Mouse (Mus musculus): ENCODE measurements around the gene Scfd2. TPM values are rescaled to one million over a fixed set of nuclear protein-coding genes. Genes with fewer than 3 reads are reported as not detected.

The Scfd2 gene
- polyA plus RNA-seq, 1 experiment from 2014 or later, result 15.0 TPM

GRCm38 (mm10) chr5:74363296-74363695 lies 168.3 kb downstream of the Scfd2 start:
- no peaks in the 10 kb centered on the region for H3K36me3 ChIP-seq (ENCODE audit: control insufficient read depth, insufficient read depth)
- H3K9me3 ChIP-seq (replicated peaks; ENCODE audit: control insufficient read depth, low read length), result no peaks in the 10 kb centered on the region
- H3K4me2 ChIP-seq (ENCODE audit: low read depth, low read length), result no peak overlapping the region
- H3K4me1 ChIP-seq (ENCODE audit: control insufficient read depth, insufficient read depth, low read length), result peaks cover 12% of the 10 kb centered on the region
- ATAC-seq (replicated peaks; ENCODE audit: extremely low read depth, insufficient read depth, low FRiP score), result no peak
- no peak overlapping the region for H3K4me3 ChIP-seq (ENCODE audit: low read length)
- H3K27ac ChIP-seq (ENCODE audit: low read length), result no peak overlapping the region
- no peak overlapping the region for H3K9ac ChIP-seq (ENCODE audit: low read length)
- H3K27me3 ChIP-seq (ENCODE audit: control insufficient read depth, insufficient read depth, low read length), result no peaks in the 10 kb centered on the region
- 45% methylated on average over 1 of the region's 1 CpGs for WGBS

- Histone ChIP-seq H3K4me3 (ENCODE audit: low read length) (no peak overlapping the region), H3K4me1 (ENCODE audit: control insufficient read depth, insufficient read depth, low read length) (peaks cover 16% of the 10 kb centered on the region), H3K4me2 (ENCODE audit: low read depth, low read length) (no peak overlapping the region), H3K27me3 (ENCODE audit: control insufficient read depth, insufficient read depth, low read length) (no peaks in the 10 kb centered on the region), H3K36me3 (ENCODE audit: control insufficient read depth, insufficient read depth) (no peaks in the 10 kb centered on the region), H3K27ac (ENCODE audit: low read length) (peak overlapping the region; percentile 74), H3K9ac (ENCODE audit: low read length) (no peak overlapping the region), H3K9me3 (replicated peaks; ENCODE audit: control insufficient read depth, low read length) (no peaks in the 10 kb centered on the region)
- 19% methylated on average over 5 of the region's 5 CpGs for WGBS
- ATAC-seq (replicated peaks; ENCODE audit: extremely low read depth, insufficient read depth, low FRiP score), result peak; percentile 95
These were observed 170.0 kb downstream of the Scfd2 start for GRCm38 (mm10) chr5:74361531-74361930.

- H3K36me3 ChIP-seq (ENCODE audit: control insufficient read depth, insufficient read depth), result no peaks in the 10 kb centered on the region
- WGBS, result 37% methylated on average over 8 of the region's 8 CpGs
- peaks cover 10% of the 10 kb centered on the region for H3K4me1 ChIP-seq (ENCODE audit: control insufficient read depth, insufficient read depth, low read length)
- H3K27ac ChIP-seq (ENCODE audit: low read length), result no peak overlapping the region
- no peaks in the 10 kb centered on the region for H3K27me3 ChIP-seq (ENCODE audit: control insufficient read depth, insufficient read depth, low read length)
- H3K9ac ChIP-seq (ENCODE audit: low read length), result no peak overlapping the region
- no peaks in the 10 kb centered on the region for H3K9me3 ChIP-seq (replicated peaks; ENCODE audit: control insufficient read depth, low read length)
- H3K4me2 ChIP-seq (ENCODE audit: low read depth, low read length), result no peak overlapping the region
- peak; percentile 18; the same call in 1 of the 2 replicates for ATAC-seq (replicated peaks; ENCODE audit: extremely low read depth, insufficient read depth, low FRiP score)
- H3K4me3 ChIP-seq (ENCODE audit: low read length), result no peak overlapping the region
These were observed 173.5 kb downstream of the Scfd2 start for GRCm38 (mm10) chr5:74358033-74358432.

- 52% methylated on average over 2 of the region's 2 CpGs for WGBS
These were observed 176.0 kb downstream of the Scfd2 start for GRCm38 (mm10) chr5:74355416-74356177.

GRCm38 (mm10) chr5:74350909-74351308 lies 180.7 kb downstream of the Scfd2 start:
- H3K27ac ChIP-seq (ENCODE audit: low read length), result no peak overlapping the region
- ATAC-seq (replicated peaks; ENCODE audit: extremely low read depth, insufficient read depth, low FRiP score), result no peak

More at GRCm38 (mm10) chr5:74355416-74356177, 176.0 kb downstream of the Scfd2 start:
- H3K36me3 ChIP-seq (ENCODE audit: control insufficient read depth, insufficient read depth), result no peaks in the 10 kb centered on the region
- H3K4me3 ChIP-seq (ENCODE audit: low read length), result no peak overlapping the region
- no peak overlapping the region for H3K27ac ChIP-seq (ENCODE audit: low read length)
- no peaks in the 10 kb centered on the region for H3K9me3 ChIP-seq (replicated peaks; ENCODE audit: control insufficient read depth, low read length)
- H3K4me1 ChIP-seq (ENCODE audit: control insufficient read depth, insufficient read depth, low read length), result peaks cover 6% of the 10 kb centered on the region
- H3K4me2 ChIP-seq (ENCODE audit: low read depth, low read length), result no peak overlapping the region
- no peaks in the 10 kb centered on the region for H3K27me3 ChIP-seq (ENCODE audit: control insufficient read depth, insufficient read depth, low read length)
- ATAC-seq (replicated peaks; ENCODE audit: extremely low read depth, insufficient read depth, low FRiP score), result no peak
- H3K9ac ChIP-seq (ENCODE audit: low read length), result no peak overlapping the region

GRCm38 (mm10) chr5:74348079-74348870 lies 183.3 kb downstream of the Scfd2 start:
- Histone ChIP-seq H3K36me3 (ENCODE audit: control insufficient read depth, insufficient read depth) (no peaks in the 10 kb centered on the region), H3K4me1 (ENCODE audit: control insufficient read depth, insufficient read depth, low read length) (no peaks in the 10 kb centered on the region; the same call in 1 of the 2 replicates), H3K4me3 (ENCODE audit: low read length) (no peak overlapping the region), H3K9ac (ENCODE audit: low read length) (no peak overlapping the region), H3K4me2 (ENCODE audit: low read depth, low read length) (no peak overlapping the region), H3K9me3 (replicated peaks; ENCODE audit: control insufficient read depth, low read length) (no peaks in the 10 kb centered on the region), H3K27ac (ENCODE audit: low read length) (no peak overlapping the region), H3K27me3 (ENCODE audit: control insufficient read depth, insufficient read depth, low read length) (no peaks in the 10 kb centered on the region)
- no peak for ATAC-seq (replicated peaks; ENCODE audit: extremely low read depth, insufficient read depth, low FRiP score)
- WGBS, result 60% methylated on average over 11 of the region's 11 CpGs

More at GRCm38 (mm10) chr5:74350909-74351308, 180.7 kb downstream of the Scfd2 start:
- Histone ChIP-seq H3K27me3 (ENCODE audit: control insufficient read depth, insufficient read depth, low read length) (no peaks in the 10 kb centered on the region), H3K36me3 (ENCODE audit: control insufficient read depth, insufficient read depth) (no peaks in the 10 kb centered on the region), H3K4me2 (ENCODE audit: low read depth, low read length) (no peak overlapping the region), H3K4me1 (ENCODE audit: control insufficient read depth, insufficient read depth, low read length) (no peaks in the 10 kb centered on the region; the same call in 1 of the 2 replicates), H3K9me3 (replicated peaks; ENCODE audit: control insufficient read depth, low read length) (no peaks in the 10 kb centered on the region), H3K4me3 (ENCODE audit: low read length) (no peak overlapping the region), H3K9ac (ENCODE audit: low read length) (no peak overlapping the region)
- 75% methylated on average over 4 of the region's 4 CpGs for WGBS

GRCm38 (mm10) chr5:74343045-74343444 lies 188.5 kb downstream of the Scfd2 start:
- no peak overlapping the region for H3K4me2 ChIP-seq (ENCODE audit: low read depth, low read length)
- no peaks in the 10 kb centered on the region for H3K36me3 ChIP-seq (ENCODE audit: control insufficient read depth, insufficient read depth)
- peaks cover 6% of the 10 kb centered on the region for H3K4me1 ChIP-seq (ENCODE audit: control insufficient read depth, insufficient read depth, low read length)
- ATAC-seq (replicated peaks; ENCODE audit: extremely low read depth, insufficient read depth, low FRiP score), result no peak
- H3K9ac ChIP-seq (ENCODE audit: low read length), result no peak overlapping the region
- no peak overlapping the region for H3K27ac ChIP-seq (ENCODE audit: low read length)
- 68% methylated on average over 2 of the region's 2 CpGs for WGBS
- H3K27me3 ChIP-seq (ENCODE audit: control insufficient read depth, insufficient read depth, low read length), result no peaks in the 10 kb centered on the region
- no peak overlapping the region for H3K4me3 ChIP-seq (ENCODE audit: low read length)
- no peaks in the 10 kb centered on the region for H3K9me3 ChIP-seq (replicated peaks; ENCODE audit: control insufficient read depth, low read length)

- Histone ChIP-seq H3K4me2 (ENCODE audit: low read depth, low read length) (no peak overlapping the region), H3K4me1 (ENCODE audit: control insufficient read depth, insufficient read depth, low read length) (peaks cover 6% of the 10 kb centered on the region), H3K9me3 (replicated peaks; ENCODE audit: control insufficient read depth, low read length) (no peaks in the 10 kb centered on the region), H3K27ac (ENCODE audit: low read length) (no peak overlapping the region), H3K27me3 (ENCODE audit: control insufficient read depth, insufficient read depth, low read length) (no peaks in the 10 kb centered on the region), H3K4me3 (ENCODE audit: low read length) (no peak overlapping the region), H3K36me3 (ENCODE audit: control insufficient read depth, insufficient read depth) (no peaks in the 10 kb centered on the region), H3K9ac (ENCODE audit: low read length) (no peak overlapping the region)
- ATAC-seq (replicated peaks; ENCODE audit: extremely low read depth, insufficient read depth, low FRiP score), result no peak
These were observed 189.0 kb downstream of the Scfd2 start for GRCm38 (mm10) chr5:74342557-74342956.

- Histone ChIP-seq H3K36me3 (ENCODE audit: control insufficient read depth, insufficient read depth) (no peaks in the 10 kb centered on the region), H3K4me3 (ENCODE audit: low read length) (no peak overlapping the region), H3K9me3 (replicated peaks; ENCODE audit: control insufficient read depth, low read length) (no peaks in the 10 kb centered on the region), H3K27ac (ENCODE audit: low read length) (no peak overlapping the region), H3K27me3 (ENCODE audit: control insufficient read depth, insufficient read depth, low read length) (no peaks in the 10 kb centered on the region), H3K4me2 (ENCODE audit: low read depth, low read length) (no peak overlapping the region), H3K9ac (ENCODE audit: low read length) (no peak overlapping the region), H3K4me1 (ENCODE audit: control insufficient read depth, insufficient read depth, low read length) (peaks cover 6% of the 10 kb centered on the region)
- ATAC-seq (replicated peaks; ENCODE audit: extremely low read depth, insufficient read depth, low FRiP score), result no peak
- 90% methylated on average over 3 of the region's 3 CpGs for WGBS
These were observed 194.1 kb downstream of the Scfd2 start for GRCm38 (mm10) chr5:74337491-74337890.
